Mouse (Mus musculus) CH12.LX (cell line): ENCODE data around the gene Arsa. TPM values are rescaled to one million over a fixed set of nuclear protein-coding genes. Genes with fewer than 3 reads are reported as not detected.

Experiments used
- DNase-seq: peaks from one replicate; pipeline ENCODE4 v3.0.0-alpha.2; 2013; ENCODE audit errors: extremely low read depth
- H3K27ac ChIP-seq: 2 replicates; pipeline ENCODE4 v1.5.1; 2012; ENCODE audit warnings: low read depth, mild to moderate bottlenecking, control low read depth, moderate library complexity; ENCODE audit not compliant: insufficient read depth
- H3K27me3 ChIP-seq: replicated peaks from 2 replicates; pipeline ENCODE3; 2012; ENCODE audit warnings: inconsistent platforms
- H3K36me3 ChIP-seq, 2 experiments: replicated peaks in 1 of 2; 2 replicates each; pipeline versions ENCODE3 to v1.6.1; 2012; ENCODE audit warnings: inconsistent platforms in 1 of 2, low read length in 1 of 2, mild to moderate bottlenecking in 1 of 2, mixed read lengths in 1 of 2, moderate library complexity in 1 of 2; ENCODE audit not compliant: control insufficient read depth in 1 of 2, insufficient read depth in 1 of 2
- H3K4me1 ChIP-seq, 2 experiments: 2 replicates each; pipeline ENCODE4 v1.6.1; 2012; ENCODE audit warnings: inconsistent platforms in 1 of 2, moderate library complexity in 1 of 2; ENCODE audit not compliant: insufficient read depth in 2 of 2, control insufficient read depth in 1 of 2
- H3K4me2 ChIP-seq: 2 replicates; pipeline ENCODE4 v1.6.1; 2012; ENCODE audit warnings: low read depth, mild to moderate bottlenecking, control low read depth; ENCODE audit not compliant: poor library complexity, insufficient read depth, severe bottlenecking
- H3K4me3 ChIP-seq, 3 experiments: fragments of 150-350 bp in 1 of 3; sonication (generic) in 1 of 3; replicated peaks in 1 of 3; 2 replicates each; pipeline versions ENCODE3 to v1.5.1; 2011 to 2012; ENCODE audit warnings: low read depth in 2 of 3, low read length in 2 of 3, mild to moderate bottlenecking in 2 of 3, moderate library complexity in 2 of 3, control low read depth in 1 of 3, improper control_type of control experiment in 1 of 3, inconsistent platforms in 1 of 3, mixed read lengths in 1 of 3; ENCODE audit not compliant: poor library complexity in 1 of 3
- H3K79me2 ChIP-seq: replicated peaks from 2 replicates; pipeline ENCODE4 v1.6.1; 2012; ENCODE audit warnings: mild to moderate bottlenecking, moderate library complexity; ENCODE audit not compliant: control insufficient read depth, poor library complexity, insufficient read depth, severe bottlenecking; ENCODE audit errors: extremely low read depth
- H3K9ac ChIP-seq: 2 replicates; pipeline ENCODE4 v1.6.1; 2012; ENCODE audit warnings: low read depth, mild to moderate bottlenecking, control low read depth, moderate library complexity; ENCODE audit not compliant: insufficient read depth
- H3K9me3 ChIP-seq: replicated peaks from 2 replicates; pipeline ENCODE3; 2012; ENCODE audit warnings: low read length, inconsistent platforms, mixed read lengths
- CHD1 ChIP-seq: IDR thresholded peaks from 2 replicates; pipeline ENCODE4 v1.6.1; 2012; ENCODE audit warnings: low read depth, low read length, improper control_type of control experiment, inconsistent platforms
- CHD2 ChIP-seq: IDR thresholded peaks from 2 replicates; pipeline ENCODE4 v1.6.1; 2011; ENCODE audit warnings: low read length, improper control_type of control experiment
- CTCF ChIP-seq, 2 experiments: IDR thresholded peaks in 1 of 2; conservative IDR thresholded peaks in 1 of 2; 2 replicates each; pipeline ENCODE4 v1.5.1; 2011 to 2012; ENCODE audit warnings: low read depth in 2 of 2, low read length in 2 of 2, improper control_type of control experiment in 1 of 2, inconsistent platforms in 1 of 2, mild to moderate bottlenecking in 1 of 2, moderate library complexity in 1 of 2
- E2F4 ChIP-seq: IDR thresholded peaks from 2 replicates; pipeline ENCODE4 v1.6.1; 2011; ENCODE audit warnings: low read depth, low read length, improper control_type of control experiment; ENCODE audit not compliant: insufficient replicate concordance
- ELF1 ChIP-seq: IDR thresholded peaks from 2 replicates; pipeline ENCODE4 v1.6.1; 2014; ENCODE audit warnings: low read depth, mild to moderate bottlenecking, inconsistent platforms, low read length, improper control_type of control experiment
- ETS1 ChIP-seq: conservative IDR thresholded peaks from 2 replicates; pipeline ENCODE4 v1.6.1; 2012; ENCODE audit warnings: low read depth, mild to moderate bottlenecking, inconsistent platforms, low read length, improper control_type of control experiment, moderate library complexity
- HCFC1 ChIP-seq: IDR thresholded peaks from 2 replicates; pipeline ENCODE4 v1.6.1; 2012; ENCODE audit warnings: low read depth, mild to moderate bottlenecking, inconsistent platforms, low read length, improper control_type of control experiment
- IRF4 ChIP-seq: IDR thresholded peaks from 2 replicates; pipeline ENCODE4 v1.6.1; 2014; ENCODE audit warnings: low read depth, mild to moderate bottlenecking, inconsistent platforms, low read length, improper control_type of control experiment
- JUND ChIP-seq: conservative IDR thresholded peaks from 2 replicates; pipeline ENCODE4 v1.6.1; 2011; ENCODE audit warnings: low read depth, low read length, improper control_type of control experiment
- MAX ChIP-seq: IDR thresholded peaks from 2 replicates; pipeline ENCODE4 v1.6.1; 2011; ENCODE audit warnings: low read length, improper control_type of control experiment
- MXI1 ChIP-seq: IDR thresholded peaks from 2 replicates; pipeline ENCODE4 v1.6.1; 2011; ENCODE audit warnings: mild to moderate bottlenecking, low read depth, low read length, improper control_type of control experiment
- MYC ChIP-seq: IDR thresholded peaks from 2 replicates; pipeline ENCODE4 v1.6.1; 2011; ENCODE audit warnings: low read depth, mild to moderate bottlenecking, improper control_type of control experiment, low read length
- NELFE ChIP-seq: IDR thresholded peaks from 2 replicates; pipeline ENCODE4 v1.6.1; 2011; ENCODE audit warnings: low read depth, low read length, improper control_type of control experiment
- NRF1 ChIP-seq: IDR thresholded peaks from 2 replicates; pipeline ENCODE4 v1.6.1; 2014; ENCODE audit warnings: low read depth, mild to moderate bottlenecking, inconsistent platforms, low read length, improper control_type of control experiment, moderate library complexity
- PAX5 ChIP-seq: IDR thresholded peaks from 2 replicates; pipeline ENCODE4 v1.6.1; 2012; ENCODE audit warnings: low read length, inconsistent platforms, mixed read lengths
- POLR2AphosphoS2 ChIP-seq: IDR thresholded peaks from 2 replicates; pipeline ENCODE4 v1.6.1; 2011; ENCODE audit warnings: low read depth, low read length, improper control_type of control experiment
- SMC3 ChIP-seq: IDR thresholded peaks from 2 replicates; pipeline ENCODE4 v1.6.1; 2011; ENCODE audit warnings: low read depth, low read length, improper control_type of control experiment
- TCF12 ChIP-seq: IDR thresholded peaks from 2 replicates; pipeline ENCODE4 v1.6.1; 2014; ENCODE audit warnings: low read depth, mild to moderate bottlenecking, inconsistent platforms, low read length, improper control_type of control experiment
- USF1 ChIP-seq: IDR thresholded peaks from 2 replicates; pipeline ENCODE4 v1.6.1; 2014; ENCODE audit warnings: low read depth, mild to moderate bottlenecking, inconsistent platforms, low read length, improper control_type of control experiment
- ZMIZ1 ChIP-seq: IDR thresholded peaks from 2 replicates; pipeline ENCODE4 v1.6.1; 2012; ENCODE audit warnings: low read depth, mild to moderate bottlenecking, inconsistent platforms, low read length, improper control_type of control experiment
- ZNF384 ChIP-seq: IDR thresholded peaks from 2 replicates; pipeline ENCODE4 v1.6.1; 2012; ENCODE audit warnings: low read depth, low read length, improper control_type of control experiment, inconsistent platforms
- dilution Hi-C: fragments of 300-500 bp; cut with MboI; formaldehyde crosslinking; loops from 2 replicates; pipeline ENCODE4 v1.14.3; 2020; ENCODE audit warnings: low sequenced_read_pairs; ENCODE audit not compliant: extremely low pct_unique_long_range_greater_than_20kb, extremely low pct_ligation_motif_present
- in situ Hi-C: fragments of 300-500 bp; cut with MboI; formaldehyde crosslinking; loops from 3 replicates; pipeline ENCODE4 v1.14.3; 2019; ENCODE audit warnings: low sequenced_read_pairs, low pct_ligation_motif_present, low pct_unique_long_range_greater_than_20kb, mixed read lengths
- polyA plus RNA-seq: library from polyadenylated mRNA; unstranded; fragments of >175 nt; gene quantifications from 2 replicates; pipeline ENCODE4 v1.2.1, GENCODE M21; 2012; ENCODE audit warnings: low read depth; ENCODE audit not compliant: insufficient read length
- total RNA-seq, 2 experiments: library from RNA; depleted of rRNA; stranded (reverse); fragments of 300-350 nt in 1 of 2; fragments of >200 nt in 1 of 2; gene quantifications; 2 replicates each; pipeline ENCODE4 v1.2.3; 2012 to 2014

Gene Arsa
- total and polyA plus RNA-seq, 3 experiments, result 9.3 to 10.3 (median 9.9) TPM

GRCm38 (mm10) chr15:89500221-89500791 lies 23.1 kb upstream of the Arsa start:
- H3K27me3 ChIP-seq, result peaks cover 12% of the 10 kb centered on the region
- no peaks in the 10 kb centered on the region for H3K4me1 ChIP-seq
- DNase-seq, result no peak
- H3K27ac ChIP-seq, result no peak overlapping the region
- dilution Hi-C loops (no loop called here), in situ Hi-C loops (no loop called here)
- no peaks in the 10 kb centered on the region for H3K36me3 ChIP-seq
- H3K79me2 ChIP-seq, result no peaks in the 10 kb centered on the region
- no peak for TF ChIP-seq IRF4
- no peak for TF ChIP-seq E2F4
- no peak for TF ChIP-seq MYC
- no peak for TF ChIP-seq ETS1
- no peak for TF ChIP-seq HCFC1
- no peak for TF ChIP-seq PAX5
- no peak for TF ChIP-seq NRF1
- H3K9me3 ChIP-seq, result peaks cover 15% of the 10 kb centered on the region
- no peak overlapping the region for H3K9ac ChIP-seq
- no peak overlapping the region for H3K4me2 ChIP-seq
- H3K4me3 ChIP-seq, result no peak overlapping the region

GRCm38 (mm10) chr15:89499784-89500220 lies 22.6 kb upstream of the Arsa start:
- no peaks in the 10 kb centered on the region for H3K36me3 ChIP-seq
- H3K79me2 ChIP-seq, result no peaks in the 10 kb centered on the region
- H3K4me1 ChIP-seq, result no peaks in the 10 kb centered on the region
- no peak overlapping the region for H3K4me3 ChIP-seq
- no peak for TF ChIP-seq CHD2
- no peak for TF ChIP-seq USF1
- TF ChIP-seq POLR2AphosphoS2, result no peak
- TF ChIP-seq JUND, result no peak
- TF ChIP-seq PAX5, result no peak
- no peak for TF ChIP-seq MYC
- TF ChIP-seq TCF12, result no peak
- TF ChIP-seq MXI1, result no peak
- TF ChIP-seq ELF1, result no peak
- no peak for TF ChIP-seq IRF4
- no peak for TF ChIP-seq ZMIZ1
- no peak for TF ChIP-seq CTCF (conservative IDR thresholded peaks at IDR 0.05 in 1 of 2, IDR thresholded peaks at IDR 0.05 in 1 of 2; ENCODE audit: low read depth in 2 of 2, low read length in 2 of 2)
- TF ChIP-seq NELFE, result no peak
- no peak for TF ChIP-seq CHD1
- TF ChIP-seq HCFC1, result no peak
- TF ChIP-seq MAX, result no peak
- TF ChIP-seq NRF1, result no peak
- TF ChIP-seq ZNF384, result no peak
- TF ChIP-seq SMC3, result no peak
- in situ Hi-C loops, result no loop called here
- dilution Hi-C loops, result no loop called here
- H3K4me2 ChIP-seq, result no peak overlapping the region
- peaks cover 12% of the 10 kb centered on the region for H3K27me3 ChIP-seq
- peaks cover 17% of the 10 kb centered on the region for H3K9me3 ChIP-seq
- H3K27ac ChIP-seq, result no peak overlapping the region
- H3K9ac ChIP-seq, result no peak overlapping the region
- no peak for DNase-seq
